Mouse (Mus musculus) embryonic facial prominence, embryonic 13.5 days (tissue): ENCODE results near the gene March4. TPM values are rescaled to one million over a fixed set of nuclear protein-coding genes. Genes with fewer than 3 reads are reported as not detected.

Experiments used
- ATAC-seq: fragments of 200-750 bp; cut with Nextera tagmentation; 2 replicates; pipeline ENCODE4 v1.8.0; 2017; ENCODE audit warnings: low read depth; ENCODE audit not compliant: insufficient number of reproducible peaks, insufficient read depth, low FRiP score, low TSS enrichment
- H3K27ac ChIP-seq: fragments of 300-500 bp; sonication (generic); 2 replicates; pipeline ENCODE4 v1.5.1; 2015; ENCODE audit warnings: moderate library complexity, mild to moderate bottlenecking, inconsistent platforms
- H3K27me3 ChIP-seq: fragments of 300-500 bp; sonication (generic); 2 replicates; pipeline ENCODE4 v1.6.1; 2015; ENCODE audit warnings: mild to moderate bottlenecking, inconsistent platforms
- H3K36me3 ChIP-seq: fragments of 300-500 bp; sonication (generic); 2 replicates; pipeline ENCODE4 v1.6.1; 2015; ENCODE audit warnings: mild to moderate bottlenecking, inconsistent platforms
- H3K4me1 ChIP-seq: fragments of 300-500 bp; sonication (generic); 2 replicates; pipeline ENCODE4 v1.6.1; 2015; ENCODE audit warnings: inconsistent platforms
- H3K4me2 ChIP-seq: fragments of 300-500 bp; sonication (generic); 2 replicates; pipeline ENCODE4 v1.6.1; 2015; ENCODE audit warnings: moderate library complexity, mild to moderate bottlenecking, inconsistent platforms
- H3K4me3 ChIP-seq: fragments of 300-500 bp; sonication (generic); 2 replicates; pipeline ENCODE4 v1.5.1; 2015; ENCODE audit warnings: mild to moderate bottlenecking, inconsistent platforms
- H3K9ac ChIP-seq: fragments of 300-500 bp; sonication (generic); 2 replicates; pipeline ENCODE4 v1.6.1; 2015; ENCODE audit warnings: mild to moderate bottlenecking, inconsistent platforms
- H3K9me3 ChIP-seq: fragments of 300-500 bp; sonication (generic); 2 replicates; pipeline ENCODE4 v1.6.1; 2016; ENCODE audit warnings: inconsistent platforms
- WGBS: fragments of 180-500 bp; shearing (Covaris S2); methylation state at CpG from one replicate; pipeline ENCODE4 v1.1.7; 2015; ENCODE audit warnings: mixed read lengths; 5-methylcytosine and 5-hydroxymethylcytosine counted together
- polyA plus RNA-seq: library from polyadenylated mRNA; unstranded; fragments of >200 nt; fragmentation: Nextera tagmentation; extraction: Ambion mirVana; gene quantifications from 2 replicates; pipeline ENCODE4 v1.2.1, GENCODE M21; 2015

Gene March4
- polyA plus RNA-seq, 1 experiment from 2014 or later, result 0.18 TPM

DNA sequence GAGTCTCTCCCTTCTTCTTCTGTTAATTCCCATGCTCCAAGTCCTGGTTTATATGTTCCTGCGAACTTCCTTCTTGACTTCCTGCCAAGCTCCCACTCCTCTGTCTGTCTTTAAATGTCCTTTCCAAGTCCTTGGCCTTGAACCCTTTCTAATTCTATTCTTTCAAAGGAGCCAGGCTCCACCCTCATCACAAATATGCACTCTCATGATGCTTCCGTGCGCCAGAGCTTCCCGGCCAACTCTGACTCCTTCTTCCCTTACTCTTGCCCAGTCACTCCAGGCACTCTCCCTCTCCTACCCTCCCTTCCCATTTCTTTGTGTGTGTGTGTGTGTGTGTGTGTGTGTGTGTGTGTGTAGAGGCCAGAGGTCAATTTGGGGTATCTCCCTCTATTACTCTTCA, 158.6 kb downstream of the March4 start:
- Histone ChIP-seq H3K27ac (no peak overlapping the region), H3K4me3 (no peak overlapping the region), H3K4me1 (no peaks in the 10 kb centered on the region), H3K4me2 (no peak overlapping the region), H3K9ac (no peak overlapping the region), H3K27me3 (no peaks in the 10 kb centered on the region), H3K9me3 (no peaks in the 10 kb centered on the region), H3K36me3 (peaks cover 5% of the 10 kb centered on the region)
- ATAC-seq, result no peak
- 87% methylated on average over 4 of the region's 4 CpGs for WGBS

Other genes with a start within 250 kb of the March4 start
- gene Xrcc5, start 229.5 kb downstream of the March4 start, polyA plus RNA-seq, result 46.9 and 49.8 TPM in 2 replicates
- gene Smarcal1, start 46.3 kb upstream of the March4 start, polyA plus RNA-seq, result 27.8 and 30.4 TPM in 2 replicates
- gene Ankar, start 163.6 kb upstream of the March4 start, polyA plus RNA-seq, result not detected in 2 replicates
- gene Rpl37a, start 174.4 kb upstream of the March4 start, polyA plus RNA-seq, result 1,826 and 2,120 TPM in 2 replicates